ENCODE assay signal across 17 mouse cellular contexts in the genomic region with DNA sequence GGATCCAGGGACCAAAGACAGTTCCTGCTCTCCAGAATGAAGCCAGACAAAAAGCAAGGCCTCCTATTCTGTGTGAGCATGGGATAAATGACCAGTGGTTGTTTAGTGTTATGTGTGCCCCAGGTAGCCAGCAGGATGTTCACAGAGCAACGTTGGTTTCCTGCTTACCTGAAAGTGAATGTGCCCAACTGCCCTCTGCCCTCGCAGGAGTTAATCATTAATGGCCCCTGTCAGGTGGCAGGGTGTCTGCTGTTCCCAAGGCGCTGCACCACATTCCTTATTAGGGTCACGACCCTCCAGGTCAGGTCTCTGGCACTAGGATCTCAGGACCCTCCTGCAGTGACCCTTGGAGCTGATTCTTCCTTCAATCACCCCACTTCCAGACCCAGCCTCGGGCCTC. TPM values are rescaled to one million over a fixed set of nuclear protein-coding genes. Genes with fewer than 3 reads are reported as not detected.
DNase-seq lines count a peak whose midpoint lies in the region; ATAC-seq lines count a peak whose summit lies in the region.
"Had no signal": no experiment of that assay in that cellular context is flagged by ENCODE, and none has a peak within 500 bp of the region (broad histone marks: within the 10 kb centered on the region; RNA-seq: fewer than 3 reads in every experiment).

No protein-coding gene starts in this region.

- H3K27ac ChIP-seq in liver, embryonic 13.5 days: peak overlapping the region; percentile 73
- H3K27ac ChIP-seq: embryonic facial prominence, embryonic 13.5 days; heart, embryonic 13.5 days; macrophage had no signal

- peak; percentile 28 for DNase-seq in embryo, embryonic 10 days (ENCODE audit: low spot score)
- no peak for DNase-seq in embryo, embryonic 9.5 days (ENCODE audit: extremely low spot score)
- peak; percentile 89 for DNase-seq in kidney, postnatal 14 days
- no peak for DNase-seq in liver, embryonic 13.5 days
- DNase-seq in yolk sac, embryonic 10.5 days (ENCODE audit: low spot score): peak; percentile 86
- DNase-seq in neural tube, embryonic 10.5 days (ENCODE audit: extremely low spot score, low spot score): no peak
- no peak for DNase-seq in adrenal gland, adult 18-20 months (ENCODE audit: low spot score in 2 of 2)
- DNase-seq in left cerebral cortex, adult 11 months (ENCODE audit: low spot score): no peak
- DNase-seq: adrenal gland, postnatal 36 days; cerebellum, postnatal 14 days; lung, embryonic 14.5 days; midbrain, embryonic 14.5 days; right cerebral cortex, postnatal 14 days had no signal

- peak; percentile 35; the same call in 1 of the 2 replicates for ATAC-seq in liver, embryonic 13.5 days (ENCODE audit: low read depth)

- no peaks in the 10 kb centered on the region for H3K9me3 ChIP-seq in liver, embryonic 13.5 days (replicated peaks)
- H3K9me3 ChIP-seq: embryonic facial prominence, embryonic 13.5 days; heart, embryonic 13.5 days had no signal

- no peak overlapping the region for H3K4me2 ChIP-seq in liver, embryonic 13.5 days
- H3K4me2 ChIP-seq: embryonic facial prominence, embryonic 13.5 days; heart, embryonic 13.5 days; lung, embryonic 14.5 days had no signal

- H3K27me3 ChIP-seq in liver, embryonic 13.5 days: no peaks in the 10 kb centered on the region
- H3K27me3 ChIP-seq: embryonic facial prominence, embryonic 13.5 days had no signal

- peaks cover 4% of the 10 kb centered on the region; the same call in 1 of the 2 replicates for H3K4me1 ChIP-seq in liver, embryonic 13.5 days (replicated peaks)
- H3K4me1 ChIP-seq: embryonic facial prominence, embryonic 13.5 days; heart, embryonic 13.5 days had no signal

- no peak overlapping the region for H3K9ac ChIP-seq in liver, embryonic 13.5 days
- H3K9ac ChIP-seq: embryonic facial prominence, embryonic 13.5 days; heart, embryonic 13.5 days; lung, embryonic 14.5 days had no signal

- 24% methylated on average over 5 of the region's 5 CpGs for WGBS in liver, embryonic 13.5 days (ENCODE audit: insufficient replicate concordance)

- H3K4me3 ChIP-seq in liver, embryonic 13.5 days (replicated peaks): no peak overlapping the region
- H3K4me3 ChIP-seq: embryonic facial prominence, embryonic 13.5 days; heart, embryonic 13.5 days had no signal

- H3K36me3 ChIP-seq in liver, embryonic 13.5 days: no peaks in the 10 kb centered on the region
- H3K36me3 ChIP-seq: embryonic facial prominence, embryonic 13.5 days; heart, embryonic 13.5 days had no signal

RNA-seq across cellular contexts. Expression of a gene that starts 21.0 kb away (rescaled TPM):
- 0.22 and 0.30 TPM in 2 replicates for polyA plus RNA-seq in liver, embryonic 13.5 days (2015; fragmentation: Nextera tagmentation; extraction: Ambion mirVana)
- total RNA-seq in adrenal gland, adult 18-20 months (2021): 10 to 100 TPM in 1 of 2 experiments, 1 to 10 TPM in 1; 8.1 to 18.5 TPM
- total RNA-seq: hematopoietic stem cell, adult 5-6 weeks had no signal
- polyA plus RNA-seq: macrophage had no signal

Comparison
In these comparisons a context has a peak if more than half of its experiments do, and no peak if none do; other contexts are left out.
1. DNase-seq: peak in embryo, embryonic 10 days (single experiment), kidney, postnatal 14 days (single experiment) and yolk sac, embryonic 10.5 days (single experiment); none in embryo, embryonic 9.5 days (single experiment), liver, embryonic 13.5 days (single experiment), neural tube, embryonic 10.5 days (single experiment), adrenal gland, adult 18-20 months (0 of 2) and left cerebral cortex, adult 11 months (single experiment).